Mouse (Mus musculus) G1E (cell line): Measurements from ENCODE around the gene Hist1h3e. TPM values are rescaled to one million over a fixed set of nuclear protein-coding genes. Genes with fewer than 3 reads are reported as not detected.

Source experiments
- ATAC-seq: 2 replicates; pipeline ENCODE4 v1.8.0; 2016; ENCODE audit warnings: mild to moderate bottlenecking; ENCODE audit not compliant: insufficient number of reproducible peaks, poor library complexity, low FRiP score, severe bottlenecking; ENCODE audit errors: extremely low read depth
- DNase-seq: peaks from one replicate; pipeline ENCODE4 v3.0.0; 2012; ENCODE audit warnings: low spot score
- H3K27me3 ChIP-seq: 2 replicates; pipeline ENCODE4 v1.6.1; 2012; ENCODE audit warnings: mild to moderate bottlenecking, low read length, inconsistent platforms; ENCODE audit not compliant: insufficient read depth
- H3K36me3 ChIP-seq: replicated peaks from 2 replicates; pipeline ENCODE3; 2012; ENCODE audit warnings: mild to moderate bottlenecking, inconsistent platforms
- H3K4me1 ChIP-seq: 2 replicates; pipeline ENCODE4 v1.6.1; 2012; ENCODE audit warnings: low read depth, low read length, inconsistent platforms, mixed read lengths; ENCODE audit not compliant: insufficient read depth
- H3K4me3 ChIP-seq: 2 replicates; pipeline ENCODE4 v1.5.1; 2012; ENCODE audit warnings: low read depth, mild to moderate bottlenecking, inconsistent platforms, low read length, moderate library complexity, mixed read lengths
- H3K9me3 ChIP-seq: replicated peaks from 2 replicates; pipeline ENCODE4 v1.6.1; 2012; ENCODE audit warnings: inconsistent platforms
- CTCF ChIP-seq: IDR thresholded peaks from 2 replicates; pipeline ENCODE4 v1.5.1; 2012; ENCODE audit warnings: low read depth, low read length, inconsistent platforms, mixed read lengths
- GATA1 ChIP-seq: IDR thresholded peaks from 2 replicates; pipeline ENCODE4 v1.6.1; 2012; ENCODE audit warnings: borderline replicate concordance, low read length, inconsistent platforms, mixed read lengths
- GATA2 ChIP-seq: IDR thresholded peaks from 2 replicates; pipeline ENCODE4 v1.6.1; 2012; ENCODE audit warnings: low read depth, low read length, inconsistent platforms, borderline replicate concordance
- POLR2AphosphoS5 ChIP-seq: IDR thresholded peaks from 2 replicates; pipeline ENCODE4 v1.6.1; 2012; ENCODE audit warnings: low read depth, low read length, inconsistent platforms; ENCODE audit not compliant: insufficient replicate concordance
- TAL1 ChIP-seq: conservative IDR thresholded peaks from 2 replicates; pipeline ENCODE4 v1.6.1; 2012; ENCODE audit warnings: low read depth, low read length, inconsistent platforms, mixed read lengths
- polyA plus RNA-seq: library from polyadenylated mRNA; stranded (reverse); fragments of >175 nt; gene quantifications from 2 replicates; pipeline ENCODE4 v1.2.3, GENCODE M21; 2012
- total RNA-seq, 2 experiments: library from RNA; stranded (forward) in 1 of 2; stranded (reverse) in 1 of 2; fragments of 200-1000 nt in 1 of 2; fragments of >200 nt in 1 of 2; fragmentation: Nextera tagmentation in 1 of 2; gene quantifications; 2 replicates each; pipeline ENCODE4 v1.2.3; 2014 to 2017

Hist1h3e gene
- total and polyA plus RNA-seq, 3 experiments: 6.8 to 466 (median 426) TPM

DNA sequence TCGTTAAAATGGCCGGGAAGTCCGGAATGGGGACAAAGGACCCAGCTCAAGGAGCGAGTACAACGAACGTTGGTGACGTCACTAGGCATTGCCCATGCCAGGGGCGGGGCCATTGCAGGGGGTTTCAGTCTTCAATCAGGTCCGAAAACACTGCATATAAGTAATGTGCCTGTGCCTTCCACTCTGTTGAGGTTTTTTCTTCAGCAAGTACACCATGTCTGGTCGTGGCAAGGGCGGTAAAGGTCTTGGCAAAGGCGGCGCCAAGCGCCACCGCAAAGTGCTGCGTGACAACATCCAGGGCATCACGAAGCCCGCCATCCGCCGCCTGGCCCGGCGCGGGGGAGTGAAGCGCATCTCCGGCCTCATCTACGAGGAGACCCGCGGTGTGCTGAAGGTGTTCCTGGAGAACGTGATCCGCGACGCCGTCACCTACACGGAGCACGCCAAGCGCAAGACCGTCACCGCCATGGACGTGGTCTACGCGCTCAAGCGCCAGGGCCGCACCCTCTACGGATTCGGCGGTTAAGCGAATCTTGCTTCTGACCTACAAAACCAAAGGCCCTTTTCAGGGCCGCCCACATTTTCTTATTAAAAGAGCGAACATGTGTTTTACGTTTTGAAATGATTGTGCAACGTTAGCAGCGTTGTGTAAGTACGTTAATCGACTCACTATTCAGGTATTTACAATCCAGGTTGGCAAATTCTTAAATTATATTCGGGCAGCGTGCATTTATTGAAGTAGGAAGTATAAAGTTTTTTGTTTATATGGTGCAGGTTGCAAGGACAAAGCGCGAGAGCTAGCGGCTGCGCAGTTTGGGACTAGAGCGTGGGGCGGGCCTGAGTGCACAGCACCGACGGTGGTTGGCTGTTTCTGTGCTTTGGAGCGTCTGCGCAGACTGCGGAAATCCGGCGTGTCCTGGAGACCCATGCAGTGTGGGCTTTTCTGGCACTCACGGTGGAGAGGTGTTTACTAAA lies 31.0 kb downstream of the Hist1h3e start, which contains the start of gene Hist1h4h:
Hist1h4h (plus strand) TSS at position 150 of the 975 bp plus-strand sequence.
- Histone ChIP-seq H3K9me3 (no peaks in the 10 kb centered on the region), H3K4me1 (peaks cover 26% of the 10 kb centered on the region), H3K4me3 (peak within 1 kb of the TSS; percentile 69), H3K27me3 (no peaks in the 10 kb centered on the region), H3K36me3 (no peaks in the 10 kb centered on the region)
- TF ChIP-seq TAL1: no peak
- TF ChIP-seq POLR2AphosphoS5: peak; percentile 98
- no peak for TF ChIP-seq GATA2
- no peak for TF ChIP-seq GATA1
- DNase-seq (peak; percentile 51), ATAC-seq (peak; percentile 43)

- Histone ChIP-seq H3K27me3 (no peaks in the 10 kb centered on the region), H3K4me1 (peaks cover 33% of the 10 kb centered on the region), H3K4me3 (peak overlapping the region; percentile 69), H3K36me3 (no peaks in the 10 kb centered on the region), H3K9me3 (no peaks in the 10 kb centered on the region)
- DNase-seq: no peak
- TF ChIP-seq GATA1: no peak
- TF ChIP-seq CTCF: no peak
- no peak for TF ChIP-seq POLR2AphosphoS5
- no peak for TF ChIP-seq GATA2
- TF ChIP-seq TAL1: no peak
- ATAC-seq: no peak
These were observed 31.8 kb downstream of the Hist1h3e start for GRCm38 (mm10) chr13:23530181-23530900.

DNA sequence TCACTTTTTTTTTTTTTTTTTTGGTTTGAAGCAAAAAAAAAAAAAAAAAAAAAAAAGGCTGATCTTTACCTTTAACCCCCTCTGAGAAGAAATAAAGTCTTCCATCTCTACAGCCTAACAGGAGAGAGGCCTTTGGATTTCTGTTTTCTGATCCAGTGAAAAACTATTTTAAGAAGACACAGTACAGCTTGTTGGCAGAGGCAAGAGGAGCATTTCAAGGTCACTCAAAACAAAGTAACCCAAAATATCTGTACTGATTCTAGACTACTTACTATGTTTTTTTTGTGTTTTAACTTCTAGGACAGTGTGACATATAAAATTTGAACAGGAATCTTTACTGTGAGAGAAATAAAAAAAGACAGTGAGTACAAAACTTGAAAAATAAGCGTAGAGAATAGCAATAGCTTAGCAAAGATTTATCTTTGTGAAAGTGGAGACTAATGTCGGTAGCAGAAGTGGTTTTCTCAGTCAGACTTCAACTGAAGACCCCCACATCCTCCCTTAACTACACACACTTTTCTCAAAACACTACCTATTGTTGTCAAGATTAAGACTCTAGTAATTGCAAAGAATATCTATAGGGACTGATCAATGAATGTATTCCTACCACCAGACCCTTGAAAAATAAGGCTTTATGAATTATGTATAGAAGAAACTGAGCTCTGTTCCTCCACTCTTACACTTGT lies 32.5 kb downstream of the Hist1h3e start:
- TF ChIP-seq POLR2AphosphoS5 (no peak), TAL1 (no peak), GATA2 (no peak), GATA1 (no peak), CTCF (no peak)
- Histone ChIP-seq H3K9me3 (no peaks in the 10 kb centered on the region), H3K36me3 (no peaks in the 10 kb centered on the region), H3K27me3 (no peaks in the 10 kb centered on the region), H3K4me3 (peak overlapping the region; percentile 35; the same call in 1 of the 2 replicates), H3K4me1 (peaks cover 40% of the 10 kb centered on the region)
- DNase-seq: no peak
- ATAC-seq: no peak

- no peak for DNase-seq
- ATAC-seq: no peak
- H3K4me1 ChIP-seq: peaks cover 44% of the 10 kb centered on the region
- no peak for TF ChIP-seq POLR2AphosphoS5
- TF ChIP-seq GATA2: no peak
- H3K36me3 ChIP-seq: no peaks in the 10 kb centered on the region
- H3K4me3 ChIP-seq: no peak overlapping the region
- H3K27me3 ChIP-seq: no peaks in the 10 kb centered on the region
- H3K9me3 ChIP-seq: no peaks in the 10 kb centered on the region
These were observed 33.2 kb downstream of the Hist1h3e start for GRCm38 (mm10) chr13:23529005-23529404.

- no peak for DNase-seq
- no peak for ATAC-seq
- no peak for TF ChIP-seq GATA2
- no peak for TF ChIP-seq TAL1
- no peak for TF ChIP-seq CTCF
- TF ChIP-seq GATA1: no peak
- no peak for TF ChIP-seq POLR2AphosphoS5
- H3K9me3 ChIP-seq: no peaks in the 10 kb centered on the region
- peak overlapping the region; percentile 52; the same call in 1 of the 2 replicates for H3K4me3 ChIP-seq
- peaks cover 44% of the 10 kb centered on the region for H3K4me1 ChIP-seq
- no peaks in the 10 kb centered on the region for H3K36me3 ChIP-seq
- H3K27me3 ChIP-seq: no peaks in the 10 kb centered on the region
These were observed 35.9 kb downstream of the Hist1h3e start for GRCm38 (mm10) chr13:23526312-23526711.

DNA sequence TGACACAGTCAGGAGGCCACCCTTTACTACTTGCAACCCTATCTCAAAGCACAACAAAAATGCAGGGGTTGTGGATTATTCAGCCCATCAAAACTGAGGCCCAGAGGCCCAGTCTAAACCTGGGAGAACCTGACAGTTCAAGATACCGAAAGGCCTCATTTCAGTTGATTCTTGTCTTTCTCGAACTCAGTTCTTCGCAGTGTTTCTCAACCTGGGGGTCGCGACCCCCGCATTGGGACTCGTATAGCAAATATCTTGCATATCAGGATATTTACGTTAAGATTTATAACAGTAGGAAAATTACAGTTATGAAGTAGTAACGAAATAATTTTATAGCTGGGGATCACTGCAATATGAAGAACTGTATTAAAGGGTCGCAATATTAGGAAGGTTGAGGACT lies 36.3 kb downstream of the Hist1h3e start:
- no peaks in the 10 kb centered on the region for H3K9me3 ChIP-seq
- peaks cover 47% of the 10 kb centered on the region for H3K4me1 ChIP-seq
- TF ChIP-seq CTCF (no peak), POLR2AphosphoS5 (no peak), GATA2 (no peak), GATA1 (no peak), TAL1 (no peak)
- DNase-seq (no peak), ATAC-seq (no peak)
- H3K27me3 ChIP-seq: no peaks in the 10 kb centered on the region
- H3K36me3 ChIP-seq: no peaks in the 10 kb centered on the region
- H3K4me3 ChIP-seq: peak overlapping the region; percentile 30; the same call in 1 of the 2 replicates
